Mouse (Mus musculus) adipose tissue, adult 10 weeks (tissue): Measurements from ENCODE around the gene Gm49384. TPM values are rescaled to one million over a fixed set of nuclear protein-coding genes. Genes with fewer than 3 reads are reported as not detected.

ENCODE experiments used
- polyA plus RNA-seq: library from polyadenylated mRNA; stranded (reverse); fragments of 350-450 nt; fragmentation: Illumina TruSeq; extraction: RNeasy Lipid Tissue Mini Kit (QIAGEN cat#74804); gene quantifications from one replicate; pipeline ENCODE4 v1.2.3, GENCODE M21; 2014; ENCODE audit warnings: low read depth, low replicate concordance

The Gm49384 gene
- polyA plus RNA-seq, result 3.1 TPM

GRCm38 (mm10) chr12:69204052-69204833 lies at the start of gene Gm49384:
TSS of gene Gm49384 (minus strand) at chr12:69204267.

GRCm38 (mm10) chr12:69240876-69241275 lies 36.8 kb upstream of the Gm49384 start, which contains the start of gene Klhdc1:
TSS of gene Klhdc1 (plus strand) at chr12:69241176.

GRCm38 (mm10) chr12:69227776-69228466 lies 23.9 kb upstream of the Gm49384 start, which contains the start of gene Pole2:
TSS of gene Pole2 (minus strand) at chr12:69228195.

GRCm38 (mm10) chr12:69198164-69198535 lies 5.9 kb downstream of the Gm49384 start, which contains the start of gene Dnaaf2:
TSS of gene Dnaaf2 (minus strand) at chr12:69198429.

GRCm38 (mm10) chr12:69196444-69197377 lies 7.4 kb downstream of the Gm49384 start, which contains the start of gene Gm49383:
TSS of gene Gm49383 (minus strand) at chr12:69197104.

GRCm38 (mm10) chr12:69183583-69184308 lies 20.3 kb downstream of the Gm49384 start, which contains the start of the genes Rpl36al and Mgat2:
TSS of gene Rpl36al (minus strand) at chr12:69184083.
TSS of gene Mgat2 (plus strand) at chr12:69184157.

GRCm38 (mm10) chr12:69168461-69169106 lies 35.5 kb downstream of the Gm49384 start, which contains the start of gene Lrr1:
TSS of gene Lrr1 (plus strand) at chr12:69168814.

GRCm38 (mm10) chr12:69158765-69159577 lies 45.1 kb downstream of the Gm49384 start, which contains the start of gene Rps29:
TSS of gene Rps29 (minus strand) at chr12:69159186.

Other genes with a start within 250 kb of the Gm49384 start
- 3,001 TPM for gene Rps29, start 45.1 kb downstream of the Gm49384 start, polyA plus RNA-seq
- gene Lrr1, start 35.5 kb downstream of the Gm49384 start, polyA plus RNA-seq, result 0.89 TPM
- gene Rpl36al, start 20.2 kb downstream of the Gm49384 start, polyA plus RNA-seq, result 623 TPM
- 45.2 TPM for gene Mgat2, start 20.1 kb downstream of the Gm49384 start, polyA plus RNA-seq
- gene Gm49383, start 7.2 kb downstream of the Gm49384 start, polyA plus RNA-seq, result 3.4 TPM
- 1.8 TPM for gene Dnaaf2, start 5.8 kb downstream of the Gm49384 start, polyA plus RNA-seq
- 3.3 TPM for gene Pole2, start 23.9 kb upstream of the Gm49384 start, polyA plus RNA-seq
- gene Klhdc1, start 36.9 kb upstream of the Gm49384 start, polyA plus RNA-seq, result 14.3 TPM
- gene Klhdc2, start 92.4 kb upstream of the Gm49384 start, polyA plus RNA-seq, result 52.5 TPM
- 31.5 TPM for gene Nemf, start 152.9 kb upstream of the Gm49384 start, polyA plus RNA-seq
- gene Arf6, start 167.9 kb upstream of the Gm49384 start, polyA plus RNA-seq, result 56.5 TPM
- gene Gm9887, start 168.2 kb upstream of the Gm49384 start, polyA plus RNA-seq, result 0.61 TPM